Mouse (Mus musculus) hindbrain, postnatal 0 days (tissue): ENCODE results near the gene Oas1e. TPM values are rescaled to one million over a fixed set of nuclear protein-coding genes. Genes with fewer than 3 reads are reported as not detected.
A peak's percentile ranks its signal among the peaks of the same experiment; 100 is the strongest.

ENCODE experiments used
- ATAC-seq: fragments of 200-750 bp; cut with Nextera tagmentation; 2 replicates; pipeline ENCODE4 v1.8.0; 2017; ENCODE audit warnings: mild to moderate bottlenecking, moderate TSS enrichment, moderate library complexity
- DNase-seq: peaks from one replicate; pipeline ENCODE4 v3.0.0-alpha.2; 2015; ENCODE audit warnings: low spot score
- H3K27ac ChIP-seq: fragments of 300-500 bp; sonication (generic); 2 replicates; pipeline ENCODE4 v1.5.1; 2014; ENCODE audit warnings: mild to moderate bottlenecking
- H3K27me3 ChIP-seq: fragments of 300-500 bp; sonication (generic); 2 replicates; pipeline ENCODE4 v1.6.1; 2014; ENCODE audit warnings: low read length, mixed read lengths; ENCODE audit not compliant: insufficient read depth
- H3K36me3 ChIP-seq: fragments of 300-500 bp; sonication (generic); 2 replicates; pipeline ENCODE4 v1.6.1; 2014; ENCODE audit warnings: low read length, mixed read lengths; ENCODE audit not compliant: insufficient read depth
- H3K4me1 ChIP-seq: fragments of 300-500 bp; sonication (generic); 2 replicates; pipeline ENCODE4 v1.6.1; 2014; ENCODE audit warnings: antibody characterized with exemption, low read length, mixed read lengths; ENCODE audit not compliant: insufficient read depth
- H3K4me2 ChIP-seq: fragments of 300-500 bp; sonication (generic); 2 replicates; pipeline ENCODE4 v1.6.1; 2014; ENCODE audit warnings: low read depth, mild to moderate bottlenecking, low read length, moderate library complexity, mixed read lengths
- H3K4me3 ChIP-seq: fragments of 300-500 bp; sonication (generic); 2 replicates; pipeline ENCODE4 v1.5.1; 2014; ENCODE audit warnings: low read length
- H3K9ac ChIP-seq: fragments of 300-500 bp; sonication (generic); replicated peaks from 2 replicates; pipeline ENCODE4 v1.6.1; 2014; ENCODE audit warnings: mild to moderate bottlenecking, low read length, moderate library complexity, mixed read lengths
- H3K9me3 ChIP-seq: fragments of 300-500 bp; sonication (generic); 2 replicates; pipeline ENCODE4 v1.6.1; 2016; ENCODE audit warnings: low read length, mixed read lengths
- CTCF ChIP-seq: IDR thresholded peaks from 2 replicates; pipeline ENCODE4 v1.5.1; 2016; ENCODE audit warnings: antibody characterized with exemption, control low read depth, low read depth
- WGBS: fragments of 180-500 bp; shearing (Covaris S2); extraction: QIAGEN DNeasy Blood & Tissue Kit; methylation state at CpG from one replicate; pipeline ENCODE4 v1.1.7; 2014; 5-methylcytosine and 5-hydroxymethylcytosine counted together
- polyA plus RNA-seq: library from polyadenylated mRNA; unstranded; fragments of >200 nt; fragmentation: Nextera tagmentation; extraction: Ambion mirVana; gene quantifications from 2 replicates; pipeline ENCODE4 v1.2.1, GENCODE M21; 2015
- total RNA-seq: library from RNA; depleted of rRNA; stranded (reverse); fragments of >200 nt; gene quantifications from 2 replicates; pipeline ENCODE4 v1.2.3, GENCODE M21; 2014; rRNA removed

The Oas1e gene
- total and polyA plus RNA-seq, 2 experiments from 2014 or later, result 0.26 to 0.90 TPM

GRCm38 (mm10) chr5:120751206-120751605 lies 44.1 kb downstream of the Oas1e start:
- no peaks in the 10 kb centered on the region for H3K27me3 ChIP-seq
- no peaks in the 10 kb centered on the region for H3K9me3 ChIP-seq
- no peak overlapping the region for H3K27ac ChIP-seq
- DNase-seq (no peak), ATAC-seq (no peak)
- TF ChIP-seq CTCF, result no peak
- no peak overlapping the region for H3K9ac ChIP-seq
- no peaks in the 10 kb centered on the region for H3K36me3 ChIP-seq
- H3K4me2 ChIP-seq, result no peak overlapping the region
- no peak overlapping the region for H3K4me3 ChIP-seq
- WGBS, result 74% methylated on average over 3 of the region's 3 CpGs
- H3K4me1 ChIP-seq, result no peaks in the 10 kb centered on the region

- Histone ChIP-seq H3K4me2 (no peak within 1 kb of the TSS), H3K9ac (no peak within 1 kb of the TSS), H3K27me3 (no peaks in the 10 kb centered on the region), H3K36me3 (no peaks in the 10 kb centered on the region), H3K9me3 (no peaks in the 10 kb centered on the region), H3K4me3 (no peak within 1 kb of the TSS), H3K27ac (no peak within 1 kb of the TSS), H3K4me1 (no peaks in the 10 kb centered on the region)
- DNase-seq, result no peak
- TF ChIP-seq CTCF, result no peak
- ATAC-seq, result no peak
- 65% methylated on average over 5 of the region's 5 CpGs for WGBS
These were observed 45.6 kb downstream of the Oas1e start, which contains the start of gene Oas2 for GRCm38 (mm10) chr5:120749688-120750087. TSS of gene Oas2 (minus strand) at chr5:120749853.

GRCm38 (mm10) chr5:120746451-120746850 lies 48.9 kb downstream of the Oas1e start:
- ATAC-seq (no peak), DNase-seq (peak; percentile 86)
- H3K4me2 ChIP-seq, result no peak overlapping the region
- WGBS, result 8% methylated on average over 5 of the region's 5 CpGs
- H3K27ac ChIP-seq, result no peak overlapping the region
- no peaks in the 10 kb centered on the region for H3K9me3 ChIP-seq
- peak; percentile 84 for TF ChIP-seq CTCF
- H3K36me3 ChIP-seq, result no peaks in the 10 kb centered on the region
- H3K9ac ChIP-seq, result no peak overlapping the region
- H3K27me3 ChIP-seq, result no peaks in the 10 kb centered on the region
- H3K4me3 ChIP-seq, result no peak overlapping the region
- no peaks in the 10 kb centered on the region for H3K4me1 ChIP-seq

- Histone ChIP-seq H3K36me3 (no peaks in the 10 kb centered on the region), H3K4me3 (no peak overlapping the region), H3K27ac (no peak overlapping the region), H3K4me1 (no peaks in the 10 kb centered on the region), H3K9me3 (no peaks in the 10 kb centered on the region), H3K27me3 (no peaks in the 10 kb centered on the region), H3K9ac (no peak overlapping the region), H3K4me2 (no peak overlapping the region)
- peak; percentile 54 for DNase-seq
- ATAC-seq, result no peak
- WGBS, result 29% methylated on average over 4 of the region's 4 CpGs
- peak; percentile 70 for TF ChIP-seq CTCF
These were observed 53.2 kb downstream of the Oas1e start for GRCm38 (mm10) chr5:120742125-120742524.

Other genes starting within 250 kb of the Oas1e start
- gene Tpcn1, start 206.9 kb downstream of the Oas1e start, total RNA-seq, result 24.5 and 30.7 TPM in 2 replicates
- 15.4 and 16.1 TPM in 2 replicates for gene Tpcn1, start 206.9 kb downstream of the Oas1e start, polyA plus RNA-seq
- gene Iqcd, start 206.5 kb downstream of the Oas1e start, total RNA-seq, result 0.63 and 1.9 TPM in 2 replicates
- 1.8 and 2.0 TPM in 2 replicates for gene Iqcd, start 206.5 kb downstream of the Oas1e start, polyA plus RNA-seq
- gene Rita1, start 182.9 kb downstream of the Oas1e start, total RNA-seq, result 38.0 and 38.6 TPM in 2 replicates
- 30.1 and 30.4 TPM in 2 replicates for gene Rita1, start 182.9 kb downstream of the Oas1e start, polyA plus RNA-seq
- 37.3 and 40.1 TPM in 2 replicates for gene Ddx54, start 182.8 kb downstream of the Oas1e start, total RNA-seq
- 30.8 and 31.9 TPM in 2 replicates for gene Ddx54, start 182.8 kb downstream of the Oas1e start, polyA plus RNA-seq
- 0.21 and 0.79 TPM in 2 replicates for gene Cfap73, start 161.3 kb downstream of the Oas1e start, total RNA-seq
- gene Cfap73, start 161.3 kb downstream of the Oas1e start, polyA plus RNA-seq, result 0.26 and 0.86 TPM in 2 replicates
- gene Rasal1, start 146.7 kb downstream of the Oas1e start, total RNA-seq, result 3.9 and 8.2 TPM in 2 replicates
- gene Rasal1, start 146.7 kb downstream of the Oas1e start, polyA plus RNA-seq, result 3.2 and 4.7 TPM in 2 replicates
- gene Dtx1, start 83.6 kb downstream of the Oas1e start, total RNA-seq, result 230 and 246 TPM in 2 replicates
- gene Dtx1, start 83.6 kb downstream of the Oas1e start, polyA plus RNA-seq, result 51.4 and 52.9 TPM in 2 replicates
- 0.43 and 1.3 TPM in 2 replicates for gene Oas2, start 45.7 kb downstream of the Oas1e start, total RNA-seq
- gene Oas2, start 45.7 kb downstream of the Oas1e start, polyA plus RNA-seq, result 0.24 and 0.45 TPM in 2 replicates
- gene Oas3, start 17.9 kb downstream of the Oas1e start, total RNA-seq, result 0.31 and 0.50 TPM in 2 replicates
- 0.43 and 0.58 TPM in 2 replicates for gene Oas3, start 17.9 kb downstream of the Oas1e start, polyA plus RNA-seq
- 0.58 and 1.2 TPM in 2 replicates for gene Oas1c, start 17.0 kb upstream of the Oas1e start, total RNA-seq
- gene Oas1c, start 17.0 kb upstream of the Oas1e start, polyA plus RNA-seq, result 0.61 and 0.64 TPM in 2 replicates
- not detected in 2 replicates for gene Oas1f, start 51.8 kb upstream of the Oas1e start, total RNA-seq
- not detected in 2 replicates for gene Oas1f, start 51.8 kb upstream of the Oas1e start, polyA plus RNA-seq
- gene Oas1h, start 65.9 kb upstream of the Oas1e start, total RNA-seq, result not detected in 2 replicates
- gene Oas1h, start 65.9 kb upstream of the Oas1e start, polyA plus RNA-seq, result not detected in 2 replicates
- 1.4 TPM in 1 of 2 replicates, not detected in the other for gene Oas1g, start 92.1 kb upstream of the Oas1e start, total RNA-seq
- gene Oas1g, start 92.1 kb upstream of the Oas1e start, polyA plus RNA-seq, result 0.26 and 0.44 TPM in 2 replicates
- gene Oas1a, start 112.0 kb upstream of the Oas1e start, total RNA-seq, result 0.79 and 1.4 TPM in 2 replicates
- 1.3 and 1.8 TPM in 2 replicates for gene Oas1a, start 112.0 kb upstream of the Oas1e start, polyA plus RNA-seq
- 0.16 and 0.50 TPM in 2 replicates for gene Oas1d, start 119.0 kb upstream of the Oas1e start, total RNA-seq
- gene Oas1d, start 119.0 kb upstream of the Oas1e start, polyA plus RNA-seq, result 0.25 and 0.29 TPM in 2 replicates
- gene Rph3a, start 214.6 kb upstream of the Oas1e start, total RNA-seq, result 44.3 and 50.7 TPM in 2 replicates
- gene Rph3a, start 214.6 kb upstream of the Oas1e start, polyA plus RNA-seq, result 35.2 and 39.4 TPM in 2 replicates